Mouse (Mus musculus): ENCODE results near the gene Grin2b. TPM values are rescaled to one million over a fixed set of nuclear protein-coding genes. Genes with fewer than 3 reads are reported as not detected.

The Grin2b gene
- polyA plus RNA-seq, 1 experiment from 2014 or later = 0.97 TPM

GRCm38 (mm10) chr6:135951666-135952065 is 221.6 kb downstream of the Grin2b start:
- Histone ChIP-seq H3K27ac (no peak overlapping the region), H3K4me3 (replicated peaks) (no peak overlapping the region), H3K4me2 (no peak overlapping the region), H3K36me3 (no peaks in the 10 kb centered on the region), H3K9me3 (no peaks in the 10 kb centered on the region), H3K9ac (replicated peaks) (no peak overlapping the region), H3K27me3 (no peaks in the 10 kb centered on the region), H3K4me1 (replicated peaks) (no peaks in the 10 kb centered on the region)
- 85% methylated on average over 5 of the region's 5 CpGs for WGBS
- ATAC-seq (ENCODE audit: insufficient number of reproducible peaks, insufficient read depth, low FRiP score, low TSS enrichment, low read depth) = no peak

- H3K4me2 ChIP-seq = no peak overlapping the region
- no peak for ATAC-seq (ENCODE audit: insufficient number of reproducible peaks, insufficient read depth, low FRiP score, low TSS enrichment, low read depth)
- H3K27ac ChIP-seq = no peak overlapping the region
- H3K36me3 ChIP-seq = no peaks in the 10 kb centered on the region
- WGBS = 74% methylated on average over 5 of the region's 5 CpGs
- H3K9ac ChIP-seq (replicated peaks) = no peak overlapping the region
- no peaks in the 10 kb centered on the region for H3K27me3 ChIP-seq
- H3K9me3 ChIP-seq = no peaks in the 10 kb centered on the region
- no peaks in the 10 kb centered on the region for H3K4me1 ChIP-seq (replicated peaks)
- no peak overlapping the region for H3K4me3 ChIP-seq (replicated peaks)
Observed at GRCm38 (mm10) chr6:135945511-135945910, 227.8 kb downstream of the Grin2b start.

GRCm38 (mm10) chr6:135944358-135944757 is 229.0 kb downstream of the Grin2b start:
- Histone ChIP-seq H3K27ac (no peak overlapping the region), H3K27me3 (no peaks in the 10 kb centered on the region), H3K9me3 (no peaks in the 10 kb centered on the region), H3K9ac (replicated peaks) (no peak overlapping the region), H3K4me1 (replicated peaks) (no peaks in the 10 kb centered on the region), H3K4me3 (replicated peaks) (no peak overlapping the region), H3K4me2 (no peak overlapping the region), H3K36me3 (no peaks in the 10 kb centered on the region)
- WGBS = 89% methylated on average over 5 of the region's 5 CpGs
- no peak for ATAC-seq (ENCODE audit: insufficient number of reproducible peaks, insufficient read depth, low FRiP score, low TSS enrichment, low read depth)

- no peak for ATAC-seq (ENCODE audit: insufficient number of reproducible peaks, insufficient read depth, low FRiP score, low TSS enrichment, low read depth)
- 88% methylated on average over 6 of the region's 6 CpGs for WGBS
Observed at GRCm38 (mm10) chr6:135943121-135943617, 230.1 kb downstream of the Grin2b start.

GRCm38 (mm10) chr6:135932924-135933323 is 240.4 kb downstream of the Grin2b start:
- no peaks in the 10 kb centered on the region for H3K9me3 ChIP-seq
- H3K4me3 ChIP-seq (replicated peaks) = no peak overlapping the region
- H3K4me2 ChIP-seq = no peak overlapping the region
- H3K9ac ChIP-seq (replicated peaks) = no peak overlapping the region
- H3K36me3 ChIP-seq = no peaks in the 10 kb centered on the region
- no peaks in the 10 kb centered on the region for H3K27me3 ChIP-seq
- 0 out of 2 replicates have a peak, but pooled peaks cover 13% of the 10 kb centered on the region for H3K4me1 ChIP-seq (replicated peaks)
- no peak overlapping the region for H3K27ac ChIP-seq
- ATAC-seq (ENCODE audit: insufficient number of reproducible peaks, insufficient read depth, low FRiP score, low TSS enrichment, low read depth) = no peak
- WGBS = 86% methylated on average over 3 of the region's 3 CpGs

More at GRCm38 (mm10) chr6:135943121-135943617, 230.1 kb downstream of the Grin2b start:
- no peak overlapping the region for H3K4me2 ChIP-seq
- H3K9me3 ChIP-seq = no peaks in the 10 kb centered on the region
- no peaks in the 10 kb centered on the region for H3K4me1 ChIP-seq (replicated peaks)
- H3K27me3 ChIP-seq = no peaks in the 10 kb centered on the region
- H3K4me3 ChIP-seq (replicated peaks) = no peak overlapping the region
- H3K36me3 ChIP-seq = no peaks in the 10 kb centered on the region
- H3K9ac ChIP-seq (replicated peaks) = no peak overlapping the region
- no peak overlapping the region for H3K27ac ChIP-seq

GRCm38 (mm10) chr6:135932400-135932920 is 240.9 kb downstream of the Grin2b start:
- no peaks in the 10 kb centered on the region for H3K36me3 ChIP-seq
- no peak overlapping the region for H3K4me2 ChIP-seq
- no peak for ATAC-seq (ENCODE audit: insufficient number of reproducible peaks, insufficient read depth, low FRiP score, low TSS enrichment, low read depth)
- H3K27ac ChIP-seq = 0 out of 2 replicates have a peak overlapping the region, but pooled peaks have one; percentile 23
- no peaks in the 10 kb centered on the region for H3K9me3 ChIP-seq
- WGBS = 67% methylated on average over 6 of the region's 6 CpGs
- no peak overlapping the region for H3K9ac ChIP-seq (replicated peaks)
- 0 out of 2 replicates have a peak, but pooled peaks cover 13% of the 10 kb centered on the region for H3K4me1 ChIP-seq (replicated peaks)
- H3K27me3 ChIP-seq = no peaks in the 10 kb centered on the region
- H3K4me3 ChIP-seq (replicated peaks) = no peak overlapping the region

- H3K4me2 ChIP-seq = no peak overlapping the region
- no peaks in the 10 kb centered on the region for H3K36me3 ChIP-seq
- no peak overlapping the region; the same call in 1 of the 2 replicates for H3K27ac ChIP-seq
- no peak for ATAC-seq (ENCODE audit: insufficient number of reproducible peaks, insufficient read depth, low FRiP score, low TSS enrichment, low read depth)
- no peak overlapping the region for H3K4me3 ChIP-seq (replicated peaks)
- peaks cover 2% of the 10 kb centered on the region; the same call in 1 of the 2 replicates for H3K9me3 ChIP-seq
- no peaks in the 10 kb centered on the region for H3K27me3 ChIP-seq
- no peak overlapping the region for H3K9ac ChIP-seq (replicated peaks)
- H3K4me1 ChIP-seq (replicated peaks) = peaks cover 15% of the 10 kb centered on the region; the same call in 1 of the 2 replicates
Observed at GRCm38 (mm10) chr6:135917676-135918075, 255.6 kb downstream of the Grin2b start.

- no peak overlapping the region for H3K4me2 ChIP-seq
- H3K27me3 ChIP-seq = no peaks in the 10 kb centered on the region
- H3K27ac ChIP-seq = no peak overlapping the region
- H3K9me3 ChIP-seq = peaks cover 2% of the 10 kb centered on the region; the same call in 1 of the 2 replicates
- H3K36me3 ChIP-seq = no peaks in the 10 kb centered on the region
- ATAC-seq (ENCODE audit: insufficient number of reproducible peaks, insufficient read depth, low FRiP score, low TSS enrichment, low read depth) = no peak
- H3K9ac ChIP-seq (replicated peaks) = no peak overlapping the region
- WGBS = 89% methylated on average over 5 of the region's 5 CpGs
- 0 out of 2 replicates have a peak, but pooled peaks cover 13% of the 10 kb centered on the region for H3K4me1 ChIP-seq (replicated peaks)
- no peak overlapping the region for H3K4me3 ChIP-seq (replicated peaks)
Observed at GRCm38 (mm10) chr6:135914608-135915007, 258.7 kb downstream of the Grin2b start.

- Histone ChIP-seq H3K4me1 (replicated peaks) (no peaks in the 10 kb centered on the region), H3K27me3 (peaks cover 3% of the 10 kb centered on the region; the same call in 1 of the 2 replicates), H3K9me3 (peaks cover 2% of the 10 kb centered on the region; the same call in 1 of the 2 replicates), H3K9ac (replicated peaks) (no peak overlapping the region), H3K36me3 (no peaks in the 10 kb centered on the region), H3K27ac (no peak overlapping the region), H3K4me3 (replicated peaks) (no peak overlapping the region), H3K4me2 (no peak overlapping the region)
- WGBS = 77% methylated on average over 3 of the region's 3 CpGs
- no peak for ATAC-seq (ENCODE audit: insufficient number of reproducible peaks, insufficient read depth, low FRiP score, low TSS enrichment, low read depth)
Observed at GRCm38 (mm10) chr6:135912114-135912513, 261.2 kb downstream of the Grin2b start.

GRCm38 (mm10) chr6:135911131-135911530 is 262.2 kb downstream of the Grin2b start:
- Histone ChIP-seq H3K27me3 (peaks cover 6% of the 10 kb centered on the region; the same call in 1 of the 2 replicates), H3K27ac (no peak overlapping the region), H3K4me2 (no peak overlapping the region), H3K4me3 (replicated peaks) (no peak overlapping the region), H3K9me3 (peaks cover 2% of the 10 kb centered on the region; the same call in 1 of the 2 replicates), H3K36me3 (no peaks in the 10 kb centered on the region), H3K4me1 (replicated peaks) (no peaks in the 10 kb centered on the region), H3K9ac (replicated peaks) (no peak overlapping the region)
- 83% methylated on average over 6 of the region's 6 CpGs for WGBS
- ATAC-seq (ENCODE audit: insufficient number of reproducible peaks, insufficient read depth, low FRiP score, low TSS enrichment, low read depth) = no peak

GRCm38 (mm10) chr6:135907540-135908320 is 265.6 kb downstream of the Grin2b start:
- H3K27ac ChIP-seq = no peak overlapping the region
- no peaks in the 10 kb centered on the region for H3K9me3 ChIP-seq
- no peaks in the 10 kb centered on the region for H3K4me1 ChIP-seq (replicated peaks)
- no peak overlapping the region for H3K4me2 ChIP-seq
- no peaks in the 10 kb centered on the region for H3K36me3 ChIP-seq
- peak; percentile 78 for ATAC-seq (ENCODE audit: insufficient number of reproducible peaks, insufficient read depth, low FRiP score, low TSS enrichment, low read depth)
- WGBS = 24% methylated on average over 20 of the region's 20 CpGs
- no peak overlapping the region for H3K4me3 ChIP-seq (replicated peaks)
- H3K9ac ChIP-seq (replicated peaks) = no peak overlapping the region
- peaks cover 6% of the 10 kb centered on the region; the same call in 1 of the 2 replicates for H3K27me3 ChIP-seq
